Mouse (Mus musculus) heart, postnatal 10 days (tissue): ENCODE results near the gene Mgst1. TPM values are rescaled to one million over a fixed set of nuclear protein-coding genes. Genes with fewer than 3 reads are reported as not detected.

ENCODE experiments used
- DNase-seq, 2 experiments: peaks; one replicate each; pipeline ENCODE4 v3.0.0; 2021
- intact Hi-C: fragments of 180-260 bp; cut with DNase I; formaldehyde crosslinking; loops from one replicate; pipeline ENCODE4 v1.15.1; 2025
- total RNA-seq, 2 experiments: library from RNA; stranded (reverse); gene quantifications; 2 replicates each; pipeline ENCODE4 v1.2.3; 2021

Gene Mgst1
- 10 to 100 TPM; 24.4 to 45.6 TPM for total RNA-seq

- peak in 1 of 2 experiments; percentile 5 for DNase-seq
- intact Hi-C loops: no loop called here
These were observed at the start of gene Mgst1 for GRCm38 (mm10) chr6:138139930-138140329. TSS of gene Mgst1 (plus strand) at chr6:138140316.

GRCm38 (mm10) chr6:138092432-138092831, 47.7 kb upstream of the Mgst1 start:
- intact Hi-C loops: no loop called here
- DNase-seq: no peak

DNA sequence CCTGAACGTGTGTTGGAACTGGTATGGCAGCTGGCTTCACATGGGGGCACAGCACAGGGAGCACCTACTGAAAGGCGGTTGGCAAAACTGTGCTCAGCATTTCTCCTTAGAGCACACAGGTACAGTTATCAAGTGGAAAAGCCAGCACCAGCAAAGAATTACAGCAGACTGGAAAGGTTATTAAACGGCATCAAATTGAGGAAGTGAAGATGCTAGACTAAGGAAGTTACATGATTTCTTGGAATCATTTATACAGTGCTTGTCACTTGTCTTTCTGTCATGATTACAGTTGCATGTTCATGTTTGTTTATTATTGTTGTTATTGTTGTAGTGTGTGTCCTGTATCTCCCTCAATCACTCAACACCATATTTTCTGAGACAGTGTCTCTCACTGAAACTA, 45.1 kb upstream of the Mgst1 start:
- intact Hi-C loops: no loop called here
- DNase-seq: no peak

GRCm38 (mm10) chr6:138099646-138100045, 40.5 kb upstream of the Mgst1 start:
- DNase-seq: no peak
- intact Hi-C loops: no loop called here

- intact Hi-C loops: no loop called here
- DNase-seq: no peak
These were observed 38.3 kb upstream of the Mgst1 start for GRCm38 (mm10) chr6:138101843-138102242.

- intact Hi-C loops: no loop called here
- no peak for DNase-seq
These were observed 37.2 kb upstream of the Mgst1 start for GRCm38 (mm10) chr6:138102940-138103339.

GRCm38 (mm10) chr6:138104559-138104958, 35.6 kb upstream of the Mgst1 start:
- intact Hi-C loops: no loop called here
- DNase-seq: no peak

DNA sequence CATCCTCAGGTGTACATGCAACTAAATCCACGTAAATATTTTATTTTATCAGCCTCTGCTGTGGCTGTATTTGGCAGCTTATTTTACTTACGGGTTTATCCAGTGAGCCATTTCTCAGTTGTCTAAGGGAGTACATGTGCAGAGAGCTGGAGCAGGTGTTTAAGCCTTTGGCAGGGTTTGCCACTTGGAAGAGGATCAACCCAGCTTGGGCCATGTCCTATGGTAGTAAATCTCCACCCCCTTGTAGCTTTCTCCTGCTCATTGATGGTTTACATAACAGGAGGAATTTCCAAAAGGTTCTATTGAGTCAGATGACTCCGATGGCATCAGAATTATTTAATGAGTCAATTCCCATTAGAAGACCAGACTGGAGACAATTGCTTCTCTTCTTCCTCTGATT, 22.6 kb upstream of the Mgst1 start:
- no peak for DNase-seq
- intact Hi-C loops: no loop called here

- DNase-seq: peak; percentile 24 to 35
- intact Hi-C loops: no loop called here
These were observed 11.5 kb upstream of the Mgst1 start for GRCm38 (mm10) chr6:138128392-138129335.

DNA sequence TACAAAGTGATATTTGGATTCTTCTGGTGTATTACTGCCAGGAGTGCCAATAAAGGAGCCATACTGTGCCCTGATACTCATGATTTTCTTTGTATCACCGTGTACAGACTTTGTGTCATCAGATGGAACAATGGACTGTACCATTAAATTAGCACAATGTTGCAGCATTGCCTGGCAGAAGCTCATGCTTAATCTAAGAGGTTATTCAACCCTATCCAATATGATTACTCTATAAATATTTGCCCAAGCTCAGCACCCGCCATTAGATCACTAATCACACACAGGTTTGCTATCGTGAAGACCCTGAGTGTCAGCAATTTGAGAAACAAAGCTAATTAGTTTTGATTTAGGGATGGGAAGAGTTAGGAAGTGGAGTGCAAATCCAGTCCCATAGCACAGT, 9.6 kb upstream of the Mgst1 start:
- intact Hi-C loops: no loop called here
- no peak for DNase-seq

DNA sequence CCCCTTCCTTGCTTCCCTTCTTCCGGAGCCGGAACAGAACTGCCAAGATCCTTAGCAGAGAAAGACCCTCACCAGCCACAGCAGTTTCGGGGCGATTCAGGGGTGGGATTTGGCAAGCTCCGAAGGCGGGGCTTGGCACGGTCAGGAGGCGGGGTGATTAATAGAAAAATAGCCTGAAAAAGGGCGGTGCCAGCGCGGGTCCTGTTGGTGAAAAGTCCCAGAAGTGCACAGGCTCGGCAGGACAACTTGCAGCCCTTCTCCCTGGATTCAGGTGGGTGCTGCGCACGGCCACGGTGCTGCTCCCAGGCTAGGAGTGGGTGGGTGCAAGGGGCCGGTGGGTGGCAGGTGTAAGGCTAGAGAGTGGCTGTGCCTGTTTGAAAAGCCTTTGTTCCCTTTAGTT, 220 bp downstream of the Mgst1 start:
- peak; percentile 38 to 56 for DNase-seq
- intact Hi-C loops: no loop called here

DNA sequence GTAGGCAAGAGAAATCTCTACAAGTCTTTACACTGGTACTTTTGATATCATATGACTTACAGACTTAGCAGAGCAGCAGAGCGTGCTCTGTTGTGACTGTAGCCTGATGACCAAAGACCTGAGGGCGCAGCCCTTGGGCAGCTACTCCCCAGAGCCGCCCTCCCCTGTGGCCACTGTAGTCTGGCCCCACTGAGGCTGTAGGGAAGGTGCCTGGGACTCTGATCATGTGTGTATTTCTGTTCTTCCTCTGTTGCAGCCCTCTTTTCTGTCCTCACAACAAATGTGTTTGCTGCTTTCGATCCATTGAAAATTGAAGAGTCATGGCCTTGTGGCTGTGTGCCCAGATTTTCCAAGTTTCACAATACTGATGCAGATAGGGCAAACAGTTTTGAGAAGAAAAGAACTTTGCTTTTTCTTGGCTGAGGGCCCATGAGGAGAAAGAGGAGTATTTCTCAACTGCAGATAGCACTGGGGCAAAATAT, 1.0 kb downstream of the Mgst1 start:
- intact Hi-C loops: no loop called here

GRCm38 (mm10) chr6:138142604-138143003, 2.5 kb downstream of the Mgst1 start:
- intact Hi-C loops: no loop called here
- no peak for DNase-seq

More for the DNA sequence above, 1.0 kb downstream of the Mgst1 start:
- peak; percentile 59 to 64 for DNase-seq

- intact Hi-C loops: no loop called here
- no peak for DNase-seq
These were observed 3.3 kb downstream of the Mgst1 start for GRCm38 (mm10) chr6:138143450-138143849.

GRCm38 (mm10) chr6:138153111-138153510, 13.0 kb downstream of the Mgst1 start:
- DNase-seq: peak; percentile 75 to 87
- intact Hi-C loops: loop anchor here (1.0 to 5.0 kb wide), 3 partner anchors 171 to 356 kb away; no protein-coding TSS in a partner anchor

GRCm38 (mm10) chr6:138163920-138164319, 23.8 kb downstream of the Mgst1 start:
- intact Hi-C loops: no loop called here
- DNase-seq: peak; percentile 14 to 57

DNA sequence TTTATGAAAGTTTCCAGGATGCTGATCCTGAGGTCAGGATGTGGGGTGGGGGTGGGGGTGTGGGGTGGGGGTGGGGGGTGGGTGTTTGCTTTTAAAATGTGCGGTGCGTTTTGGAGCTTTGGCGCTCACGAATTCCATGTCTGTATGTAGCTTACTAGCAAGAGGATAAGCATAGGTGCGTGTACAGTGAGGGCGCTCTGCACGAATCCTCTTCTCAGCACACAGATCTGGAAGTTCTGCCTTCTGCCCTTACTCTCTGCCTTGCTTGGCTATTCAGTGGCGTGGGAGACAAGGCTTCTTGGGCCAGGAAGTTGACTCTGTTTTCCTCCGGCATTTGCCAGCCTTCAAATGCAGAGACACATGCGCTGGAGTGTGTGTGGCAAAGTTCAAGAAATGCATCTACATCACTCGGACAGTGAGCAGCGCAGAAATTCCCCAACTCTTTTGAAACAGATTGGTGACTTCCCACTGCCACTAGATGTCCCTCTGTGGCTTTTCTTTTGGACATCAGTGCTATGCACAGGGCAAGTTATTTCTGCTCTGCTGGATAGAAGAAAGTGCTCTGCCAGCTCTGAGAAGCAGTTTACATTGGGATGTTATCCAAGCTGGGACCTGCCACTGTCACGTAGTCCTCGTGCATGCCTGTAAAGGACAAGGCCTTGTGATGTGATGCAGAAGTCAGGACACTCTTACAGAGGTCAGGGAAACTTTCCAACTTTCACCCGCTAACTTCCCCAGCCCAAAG, 31.5 kb downstream of the Mgst1 start:
- DNase-seq: peak; percentile 44 to 57
- intact Hi-C loops: loop anchor here (2.0 to 5.0 kb wide), 3 partner anchors 306 to 1406 kb away; no protein-coding TSS in a partner anchor
